Mouse (Mus musculus) midbrain, postnatal 0 days (tissue): Measurements from ENCODE around the gene Macc1. TPM values are rescaled to one million over a fixed set of nuclear protein-coding genes. Genes with fewer than 3 reads are reported as not detected.
"Not testable (repeated sequence)": the region's sequence is repeated elsewhere in the genome, so short reads cannot be mapped to it uniquely, and the experiment has no call there.

Experiments used
- ATAC-seq: fragments of 200-750 bp; cut with Nextera tagmentation; 2 replicates; pipeline ENCODE4 v1.8.0; 2017; ENCODE audit warnings: moderate number of reproducible peaks, mild to moderate bottlenecking, moderate TSS enrichment, moderate library complexity; ENCODE audit not compliant: low FRiP score
- DNase-seq: peaks from one replicate; pipeline ENCODE4 v3.0.0-alpha.2; 2015; ENCODE audit warnings: low spot score
- H3K27ac ChIP-seq: fragments of 300-500 bp; sonication (generic); 2 replicates; pipeline ENCODE4 v1.5.1; 2014; ENCODE audit warnings: low read depth, mild to moderate bottlenecking, low read length, mixed read lengths
- H3K27me3 ChIP-seq: fragments of 300-500 bp; sonication (generic); 2 replicates; pipeline ENCODE4 v1.6.1; 2014; ENCODE audit warnings: low read length, control low read depth, mixed read lengths; ENCODE audit not compliant: insufficient read depth
- H3K36me3 ChIP-seq: fragments of 300-500 bp; sonication (generic); 2 replicates; pipeline ENCODE4 v1.6.1; 2014; ENCODE audit warnings: low read length, control low read depth, mixed read lengths; ENCODE audit not compliant: insufficient read depth
- H3K4me1 ChIP-seq: fragments of 300-500 bp; sonication (generic); 2 replicates; pipeline ENCODE4 v1.6.1; 2014; ENCODE audit warnings: mild to moderate bottlenecking, control low read depth, antibody characterized with exemption, low read length, mixed read lengths; ENCODE audit not compliant: insufficient read depth
- H3K4me2 ChIP-seq: fragments of 300-500 bp; sonication (generic); 2 replicates; pipeline ENCODE4 v1.6.1; 2014; ENCODE audit warnings: low read depth, mild to moderate bottlenecking, low read length, mixed read lengths; ENCODE audit not compliant: poor library complexity, severe bottlenecking
- H3K4me3 ChIP-seq: fragments of 300-500 bp; sonication (generic); 2 replicates; pipeline ENCODE4 v1.5.1; 2014; ENCODE audit warnings: low read depth, mild to moderate bottlenecking, low read length, moderate library complexity
- H3K9ac ChIP-seq: fragments of 300-500 bp; sonication (generic); replicated peaks from 2 replicates; pipeline ENCODE4 v1.6.1; 2014; ENCODE audit warnings: mild to moderate bottlenecking, low read length, moderate library complexity, mixed read lengths; ENCODE audit not compliant: poor library complexity, severe bottlenecking
- H3K9me3 ChIP-seq: fragments of 300-500 bp; sonication (generic); 2 replicates; pipeline ENCODE4 v1.6.1; 2016; ENCODE audit warnings: low read length, control low read depth
- CTCF ChIP-seq: IDR thresholded peaks from 2 replicates; pipeline ENCODE4 v1.5.1; 2016; ENCODE audit warnings: antibody characterized with exemption, mild to moderate bottlenecking
- WGBS: fragments of 180-500 bp; shearing (Covaris S2); extraction: QIAGEN DNeasy Blood & Tissue Kit; methylation state at CpG from one replicate; pipeline ENCODE4 v1.1.7; 2014; 5-methylcytosine and 5-hydroxymethylcytosine counted together
- polyA plus RNA-seq: library from polyadenylated mRNA; unstranded; fragments of >200 nt; fragmentation: Nextera tagmentation; extraction: Ambion mirVana; gene quantifications from 2 replicates; pipeline ENCODE4 v1.2.1, GENCODE M21; 2015
- total RNA-seq: library from RNA; depleted of rRNA; stranded (reverse); fragments of >200 nt; gene quantifications from 2 replicates; pipeline ENCODE4 v1.2.3, GENCODE M21; 2014

The Macc1 gene
- total and polyA plus RNA-seq, 2 experiments from 2014 or later, result not detected

DNA sequence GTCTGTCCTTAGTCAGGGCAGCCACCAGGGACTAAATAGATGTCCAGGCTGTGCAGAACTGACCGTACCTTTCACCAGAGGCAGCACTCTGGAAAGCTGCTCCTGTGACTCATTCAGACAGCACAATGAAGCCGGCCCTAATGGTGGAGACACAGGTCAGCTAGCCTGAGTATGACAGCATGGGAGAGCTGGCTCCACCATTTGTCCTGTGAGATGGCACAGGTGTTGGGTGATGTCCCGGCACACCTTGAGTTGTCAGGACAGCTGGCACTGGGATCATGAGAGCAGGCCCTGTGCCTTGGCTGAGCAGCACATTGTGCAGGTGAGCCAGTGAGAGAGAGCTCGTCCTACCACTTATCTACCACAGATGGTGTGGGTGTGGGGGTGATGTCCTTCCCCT, 16.6 kb downstream of the Macc1 start:
- Histone ChIP-seq H3K4me3 (no peak overlapping the region), H3K27me3 (no peaks in the 10 kb centered on the region), H3K4me2 (no peak overlapping the region), H3K36me3 (no peaks in the 10 kb centered on the region), H3K9me3 (no peaks in the 10 kb centered on the region), H3K27ac (no peak overlapping the region), H3K9ac (no peak overlapping the region), H3K4me1 (no peaks in the 10 kb centered on the region)
- ATAC-seq, result no peak
- TF ChIP-seq CTCF, result no peak
- no peak for DNase-seq
- 96% methylated on average over 4 of the region's 4 CpGs for WGBS

DNA sequence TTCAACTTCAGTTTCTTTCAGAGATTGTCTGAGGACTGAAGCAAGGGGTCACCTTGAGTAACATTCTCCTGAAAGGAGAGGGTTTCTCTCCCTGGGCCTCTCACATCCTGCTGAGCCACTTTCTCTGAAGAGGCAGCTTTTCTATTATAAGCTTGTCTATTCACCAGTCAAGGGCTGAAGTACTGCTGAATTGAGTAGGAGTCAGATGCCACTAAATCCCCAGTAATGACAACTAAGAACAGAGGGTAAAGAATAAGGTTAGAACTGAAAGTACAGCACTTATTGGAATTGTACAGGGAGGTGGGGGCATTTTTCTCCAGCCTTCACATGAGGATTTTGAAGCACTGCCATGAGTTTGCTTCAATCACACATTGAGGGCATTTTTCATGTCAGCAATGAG, 19.3 kb downstream of the Macc1 start:
- Histone ChIP-seq H3K27me3 (no peaks in the 10 kb centered on the region), H3K27ac (no peak overlapping the region), H3K4me1 (no peaks in the 10 kb centered on the region), H3K9me3 (no peaks in the 10 kb centered on the region), H3K36me3 (no peaks in the 10 kb centered on the region), H3K4me2 (no peak overlapping the region), H3K4me3 (no peak overlapping the region), H3K9ac (no peak overlapping the region)
- ATAC-seq (no peak), DNase-seq (no peak)
- TF ChIP-seq CTCF, result no peak

DNA sequence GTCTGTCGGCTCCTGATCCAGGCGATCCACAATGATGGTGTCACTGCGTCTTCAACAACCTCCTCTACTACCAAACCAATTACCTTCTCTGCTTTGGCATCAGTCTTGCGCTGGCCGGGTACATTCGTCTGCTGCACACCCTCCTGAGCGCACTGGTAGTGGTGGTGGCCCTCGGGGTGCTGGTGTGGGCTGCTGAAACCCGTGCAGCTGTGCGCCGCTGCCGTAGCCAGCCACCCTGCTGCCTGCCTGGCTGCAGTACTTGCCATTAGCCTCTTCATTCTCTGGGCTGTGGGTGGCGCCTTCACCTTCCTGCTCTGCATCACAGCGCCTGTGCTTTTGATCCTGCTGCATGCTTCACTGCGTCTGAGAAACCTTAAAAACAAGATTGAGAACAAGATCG, 38.5 kb downstream of the Macc1 start:
- H3K4me3 ChIP-seq, result 0 out of 2 replicates have a peak overlapping the region, but pooled peaks have one; percentile 8

DNA sequence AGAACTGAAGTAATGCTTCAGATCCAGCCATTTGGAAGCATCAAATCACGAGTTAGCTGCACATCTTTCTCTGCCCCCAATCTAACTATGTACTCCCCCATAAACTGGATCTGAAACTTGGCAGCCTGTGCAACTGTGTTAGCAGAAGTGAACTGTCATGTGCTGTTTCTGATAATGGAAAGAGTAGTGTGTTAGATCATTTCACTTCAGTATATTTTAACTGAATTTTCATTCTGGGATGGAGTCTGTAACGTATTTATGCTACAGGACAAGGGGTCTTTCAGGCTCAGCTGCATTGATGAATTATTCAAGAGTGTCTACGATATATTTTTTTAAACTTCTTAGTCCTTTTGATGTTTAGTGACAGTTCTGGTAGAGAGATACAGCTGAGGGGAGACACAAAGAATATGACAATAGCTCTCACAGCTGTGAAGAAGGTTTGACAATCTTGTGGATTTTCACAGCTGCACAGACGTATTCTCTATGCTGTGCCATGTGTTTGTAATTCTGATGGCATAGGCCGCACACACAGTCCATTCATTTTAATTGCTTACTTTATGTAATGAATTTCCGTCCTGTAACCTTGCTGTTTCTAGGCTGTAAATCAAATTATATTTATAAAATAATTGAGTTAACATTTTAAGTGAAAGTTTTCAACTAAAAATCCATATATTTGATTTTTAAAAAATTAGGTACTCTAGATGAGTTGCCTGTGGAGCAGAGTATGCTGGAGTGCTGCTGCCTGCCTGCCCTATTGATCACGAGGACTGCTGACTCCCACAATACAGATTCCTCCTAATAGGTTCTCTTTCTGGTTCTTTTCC, 43.6 kb downstream of the Macc1 start:
- H3K9me3 ChIP-seq, result no peaks in the 10 kb centered on the region
- TF ChIP-seq CTCF, result no peak
- H3K4me1 ChIP-seq, result no peaks in the 10 kb centered on the region
- no peak overlapping the region for H3K27ac ChIP-seq
- DNase-seq (no peak), ATAC-seq (peak; percentile 84)
- H3K4me3 ChIP-seq, result no peak overlapping the region
- WGBS, result 17% methylated on average over 7 of the region's 7 CpGs
- H3K27me3 ChIP-seq, result no peaks in the 10 kb centered on the region
- no peaks in the 10 kb centered on the region for H3K36me3 ChIP-seq
- no peak overlapping the region for H3K9ac ChIP-seq
- no peak overlapping the region for H3K4me2 ChIP-seq

More for the DNA sequence above, 38.5 kb downstream of the Macc1 start:
- H3K4me1 ChIP-seq, DNase-seq, H3K27ac ChIP-seq, H3K36me3 ChIP-seq, H3K9me3 ChIP-seq, H3K27me3 ChIP-seq, ATAC-seq, H3K9ac ChIP-seq: not testable (repeated sequence)
- peak; percentile 29 for TF ChIP-seq CTCF
- H3K4me2 ChIP-seq, result 0 out of 2 replicates have a peak overlapping the region, but pooled peaks have one; percentile 15
- WGBS, result 29% methylated on average over 16 of the region's 16 CpGs

DNA sequence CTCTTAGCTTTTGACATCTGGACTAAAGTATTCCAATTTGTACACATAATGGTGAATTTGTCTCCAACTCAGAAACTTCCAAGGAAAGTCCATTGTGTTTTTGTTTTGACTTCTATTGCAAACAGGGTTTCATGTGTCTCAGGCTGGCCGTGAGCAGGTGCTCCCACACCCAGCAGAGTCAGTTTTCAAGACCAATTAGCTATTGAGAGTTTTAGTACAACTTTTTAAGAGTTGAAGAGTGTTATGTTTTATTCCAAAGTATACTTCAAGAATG, 44.1 kb downstream of the Macc1 start:
- no peak for TF ChIP-seq CTCF
- WGBS, result 48% methylated on average over 1 of the region's 1 CpGs

DNA sequence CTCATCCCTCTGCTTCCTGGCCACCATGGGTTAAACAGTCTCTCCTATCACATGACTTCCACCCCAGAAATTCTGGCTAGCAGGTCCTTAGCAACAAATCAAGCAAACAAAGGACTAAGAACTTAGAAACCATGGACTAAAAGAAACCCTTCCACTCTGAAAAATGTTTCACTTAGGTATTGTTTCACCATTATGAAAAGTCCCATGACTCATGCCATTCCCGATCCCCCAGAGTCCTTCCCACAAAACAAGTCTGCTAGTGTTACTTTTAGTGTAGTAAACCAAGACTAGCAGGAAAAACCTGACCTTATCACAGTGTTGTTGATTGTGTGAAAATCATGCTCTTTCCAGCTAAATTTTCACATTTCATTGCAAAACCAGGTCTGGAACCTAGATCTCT, 51.0 kb downstream of the Macc1 start:
- no peak for DNase-seq
- WGBS, result 58% methylated on average over 1 of the region's 1 CpGs
- H3K27ac ChIP-seq, result no peak overlapping the region
- no peak for ATAC-seq
- no peak overlapping the region for H3K4me2 ChIP-seq
- no peaks in the 10 kb centered on the region for H3K27me3 ChIP-seq
- no peaks in the 10 kb centered on the region for H3K9me3 ChIP-seq
- no peaks in the 10 kb centered on the region for H3K4me1 ChIP-seq
- TF ChIP-seq CTCF, result no peak
- H3K4me3 ChIP-seq, result no peak overlapping the region
- no peaks in the 10 kb centered on the region for H3K36me3 ChIP-seq
- H3K9ac ChIP-seq, result no peak overlapping the region

More for the DNA sequence above, 44.1 kb downstream of the Macc1 start:
- Histone ChIP-seq H3K9ac (no peak overlapping the region), H3K9me3 (no peaks in the 10 kb centered on the region), H3K27me3 (no peaks in the 10 kb centered on the region), H3K4me3 (no peak overlapping the region), H3K4me2 (no peak overlapping the region), H3K4me1 (no peaks in the 10 kb centered on the region), H3K36me3 (no peaks in the 10 kb centered on the region), H3K27ac (no peak overlapping the region)
- DNase-seq (no peak), ATAC-seq (no peak)
